Mouse (Mus musculus) neutrophil, adult 65 days (primary cell): ENCODE measurements around the gene Gm10591. TPM values are rescaled to one million over a fixed set of nuclear protein-coding genes. Genes with fewer than 3 reads are reported as not detected.

Experiments used
- total RNA-seq: library from RNA; stranded (reverse); gene quantifications from 2 replicates; pipeline ENCODE4 v1.2.4, GENCODE M21; 2023

Gm10591 gene
- not detected in 2 replicates for total RNA-seq

GRCm38 (mm10) chr4:42611895-42612294, at the start of gene Gm10591:
Gm10591 (plus strand) TSS chr4:42612195.

DNA sequence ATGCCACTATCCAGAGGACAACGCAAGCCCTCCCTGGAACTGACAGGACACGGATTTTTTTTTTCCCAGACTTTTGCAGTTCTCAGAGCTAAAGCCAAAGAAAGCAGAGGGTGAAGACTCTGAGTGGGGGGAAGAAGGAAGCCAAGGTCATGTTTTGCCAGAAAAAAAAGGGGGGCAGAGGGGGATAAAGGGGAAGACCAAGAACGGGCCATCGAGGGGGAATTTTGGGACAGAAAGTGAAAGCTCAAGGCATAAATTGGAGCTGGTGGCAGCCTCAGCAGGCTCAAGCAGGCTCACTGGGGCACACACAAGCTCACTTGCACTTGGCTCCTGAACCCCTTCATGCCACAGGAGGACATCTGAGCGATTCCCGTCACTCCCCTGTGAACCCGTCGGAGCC, 17.4 kb downstream of the Gm10591 start, which contains the start of gene Gm2564:
TSS of gene Gm2564 (plus strand) at position 301 of the 400 bp plus-strand sequence.

DNA sequence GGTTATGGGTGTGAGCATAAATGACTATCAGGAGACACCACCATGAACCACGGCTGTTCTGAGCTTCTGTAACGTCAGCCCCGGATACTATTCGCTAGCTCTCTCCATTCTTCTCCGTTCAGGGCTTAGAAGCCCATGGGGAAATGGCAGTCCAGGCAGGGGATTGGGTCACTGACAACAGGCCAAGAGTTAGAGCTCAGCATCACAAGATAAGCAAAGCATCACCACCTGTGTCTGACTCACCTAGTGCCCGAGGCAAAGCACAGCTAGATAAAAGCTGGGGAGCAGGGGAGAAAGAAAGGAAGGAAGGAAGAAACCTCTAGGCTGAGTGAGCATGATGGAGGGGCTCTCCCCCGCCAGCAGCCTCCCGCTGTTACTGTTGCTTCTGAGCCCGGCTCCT, 43.0 kb downstream of the Gm10591 start, which contains the start of gene Ccl27b:
TSS of gene Ccl27b (plus strand) at position 301 of the 400 bp plus-strand sequence.

GRCm38 (mm10) chr4:42661793-42662192, 49.8 kb downstream of the Gm10591 start, which contains the start of gene Il11ra2:
Il11ra2 (minus strand) TSS chr4:42661893.

Other genes starting within 250 kb of the Gm10591 start
- not detected in 2 replicates for gene Gm21586, start 172.8 kb upstream of the Gm10591 start, total RNA-seq
- 0.18 TPM in 1 of 2 replicates, not detected in the other for gene Gm2163, start 145.4 kb upstream of the Gm10591 start, total RNA-seq
- gene Fam205a2, start 84.0 kb upstream of the Gm10591 start, total RNA-seq: not detected in 2 replicates
- gene Gm2564, start 17.5 kb downstream of the Gm10591 start, total RNA-seq: not detected in 2 replicates
- gene Ccl27b, start 43.1 kb downstream of the Gm10591 start, total RNA-seq: not detected in 2 replicates
- gene Il11ra2, start 49.7 kb downstream of the Gm10591 start, total RNA-seq: not detected in 2 replicates
- gene 4930578G10Rik, start 123.3 kb downstream of the Gm10591 start, total RNA-seq: not detected in 2 replicates
- gene Ccl19, start 144.4 kb downstream of the Gm10591 start, total RNA-seq: not detected in 2 replicates
- not detected in 2 replicates for gene Ccl21a, start 161.8 kb downstream of the Gm10591 start, total RNA-seq
- not detected in 2 replicates for gene Fam205a1, start 241.7 kb downstream of the Gm10591 start, total RNA-seq
- not detected in 2 replicates for gene Gm12394, start 244.6 kb downstream of the Gm10591 start, total RNA-seq